Mouse (Mus musculus): ENCODE measurements around the gene P3h4.

Gene P3h4

GRCm38 (mm10) chr11:100408835-100409462 is 5.7 kb downstream of the P3h4 start:
- DNase-seq (ENCODE audit: low spot score in 2 of 2) = no peak

DNA sequence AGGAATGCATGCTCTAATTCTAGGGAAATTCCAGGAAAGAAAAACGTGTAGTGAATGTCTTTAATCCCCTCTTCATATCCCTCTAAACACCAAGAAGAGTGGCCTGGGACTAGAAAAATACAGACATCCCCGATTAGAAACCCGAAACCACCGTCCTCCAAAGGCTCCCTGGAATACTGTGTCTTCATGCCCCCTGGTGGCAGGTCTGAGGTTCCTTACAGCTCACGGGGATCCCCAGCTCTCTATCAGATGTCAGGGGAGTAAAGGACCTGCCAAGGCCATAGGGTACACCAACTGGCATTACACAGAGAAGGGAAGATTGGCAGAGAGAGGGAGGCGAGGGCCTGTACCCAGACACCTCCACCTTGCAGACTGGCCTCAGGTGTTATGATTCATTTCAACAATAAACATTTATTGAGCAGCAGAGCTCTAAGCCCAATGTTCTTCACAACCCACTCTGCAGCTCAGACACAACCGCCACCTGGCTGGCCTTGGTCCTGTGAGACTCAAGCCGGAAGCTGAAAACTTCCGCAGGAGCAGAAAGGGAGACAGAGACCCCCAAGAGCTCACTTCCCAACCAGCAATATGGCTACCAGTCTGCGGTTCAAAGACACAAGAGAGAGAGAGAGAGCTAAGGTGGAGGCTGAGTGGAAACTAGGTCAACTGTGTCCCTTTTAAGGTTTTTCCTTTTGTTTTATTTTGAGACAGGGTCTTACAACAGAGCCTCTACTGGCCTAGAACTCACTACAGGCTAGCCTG is 6.4 kb downstream of the P3h4 start:
- peak; percentile 45 to 76 for DNase-seq (ENCODE audit: low spot score in 2 of 2)

GRCm38 (mm10) chr11:100406995-100407705 is 7.5 kb downstream of the P3h4 start:
- DNase-seq (ENCODE audit: low spot score in 2 of 2) = no peak

- DNase-seq (ENCODE audit: low spot score in 2 of 2) = no peak
These were observed 8.4 kb downstream of the P3h4 start for GRCm38 (mm10) chr11:100406273-100406672.

DNA sequence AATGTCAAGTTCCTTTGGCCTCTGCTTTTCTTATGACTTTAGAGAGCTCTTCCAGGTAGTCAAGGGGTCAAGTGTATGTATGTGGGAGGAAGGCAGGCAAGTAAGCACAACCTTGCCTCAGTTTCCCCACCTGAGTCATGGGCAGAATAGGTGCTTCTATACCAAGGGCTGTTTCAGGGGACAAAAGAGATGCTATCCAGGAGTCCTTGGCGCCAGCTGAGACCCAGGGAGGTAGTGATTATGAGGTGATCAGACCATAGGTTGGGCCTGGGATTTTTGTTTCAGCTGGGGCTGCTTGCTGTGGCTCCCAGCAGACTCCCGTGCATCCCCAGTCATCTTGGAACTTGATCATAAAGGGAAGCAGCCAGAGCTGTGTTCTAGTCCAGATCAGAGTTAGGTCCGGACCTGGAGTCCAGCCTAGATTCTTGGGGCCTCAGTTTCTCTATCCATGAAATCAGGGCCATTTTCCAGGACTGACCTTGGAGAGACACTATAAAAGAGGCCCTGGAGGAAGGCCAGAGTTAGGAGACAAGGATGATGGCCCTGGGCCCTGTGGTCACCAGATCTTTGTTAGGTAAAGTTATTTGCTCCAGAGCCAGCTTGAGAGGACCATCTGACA is 10.1 kb downstream of the P3h4 start:
- no peak for DNase-seq (ENCODE audit: low spot score in 2 of 2)

DNA sequence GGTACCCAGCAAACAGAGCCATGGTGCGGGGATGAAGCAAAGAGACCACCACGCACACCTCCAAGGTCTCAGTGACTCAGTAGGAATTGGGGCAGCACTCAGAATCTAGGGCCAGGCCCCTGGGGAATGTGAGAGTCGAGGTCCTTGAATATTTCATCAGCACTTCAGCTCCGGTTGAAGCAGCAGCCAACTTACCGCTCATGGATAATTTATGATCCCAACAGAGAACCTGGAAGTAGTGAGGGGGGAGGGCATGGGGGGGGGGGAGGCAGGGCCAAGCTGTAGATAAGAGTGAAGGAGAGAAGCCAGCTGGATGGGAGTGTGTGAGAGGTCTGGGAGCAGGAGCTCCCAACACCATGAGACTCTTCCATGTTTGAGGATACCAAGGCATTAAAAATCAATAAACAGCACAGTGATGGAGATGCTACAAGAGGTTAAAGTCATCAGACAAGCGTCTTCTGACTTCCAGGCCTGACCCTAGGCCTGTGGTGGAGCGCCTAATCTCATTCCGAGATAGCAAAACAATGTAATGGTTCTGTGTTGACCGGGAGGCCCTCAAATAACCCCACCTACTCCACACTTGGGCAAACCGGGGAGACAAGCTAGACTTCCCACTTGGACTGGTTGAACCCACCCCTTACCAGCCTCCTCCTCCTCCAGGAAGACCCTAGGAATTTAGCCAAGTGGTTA is 11.0 kb downstream of the P3h4 start:
- DNase-seq (ENCODE audit: low spot score in 2 of 2) = no peak

DNA sequence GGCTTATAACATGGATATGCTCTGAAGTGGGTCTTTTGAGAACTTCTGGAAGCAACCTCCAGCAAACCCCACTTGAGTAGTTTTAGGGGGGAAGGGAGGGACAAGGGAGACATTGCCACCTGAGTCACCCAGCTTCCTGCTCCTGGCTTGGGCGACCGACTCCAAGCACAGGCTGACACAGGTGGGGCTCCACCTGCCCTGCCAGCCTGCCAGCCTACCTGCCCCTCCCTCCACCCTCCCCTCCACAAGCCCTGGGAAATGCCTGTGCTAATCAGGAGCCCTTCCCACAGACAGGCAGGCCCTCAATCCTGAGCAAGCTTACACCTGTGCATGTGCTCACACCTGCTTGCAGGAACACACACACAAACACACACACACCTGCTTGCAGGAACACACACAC is 12.0 kb downstream of the P3h4 start:
- no peak for DNase-seq (ENCODE audit: low spot score in 2 of 2)

DNA sequence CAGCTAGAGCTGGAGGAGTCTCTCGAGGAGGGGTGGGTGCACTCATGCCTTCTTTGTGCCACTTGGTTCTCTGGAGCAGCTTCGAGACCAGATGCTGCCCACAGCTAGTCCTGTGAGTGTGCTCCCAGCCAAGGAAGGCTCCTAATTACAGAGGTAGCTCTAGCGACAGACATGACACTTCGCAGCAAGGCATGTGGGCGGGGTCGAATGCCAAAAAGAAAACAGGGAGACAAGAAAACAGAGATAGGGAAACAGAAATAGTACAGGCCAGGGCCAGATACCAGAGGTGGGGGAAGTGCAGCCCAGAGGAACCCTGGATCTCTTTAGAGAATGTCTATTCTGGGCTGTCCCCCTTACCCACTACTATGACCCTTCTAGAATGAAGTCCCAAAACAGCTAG is 12.4 kb downstream of the P3h4 start:
- DNase-seq (ENCODE audit: low spot score in 2 of 2) = no peak

GRCm38 (mm10) chr11:100400842-100401241 is 13.8 kb downstream of the P3h4 start:
- no peak for DNase-seq (ENCODE audit: low spot score in 2 of 2)

DNA sequence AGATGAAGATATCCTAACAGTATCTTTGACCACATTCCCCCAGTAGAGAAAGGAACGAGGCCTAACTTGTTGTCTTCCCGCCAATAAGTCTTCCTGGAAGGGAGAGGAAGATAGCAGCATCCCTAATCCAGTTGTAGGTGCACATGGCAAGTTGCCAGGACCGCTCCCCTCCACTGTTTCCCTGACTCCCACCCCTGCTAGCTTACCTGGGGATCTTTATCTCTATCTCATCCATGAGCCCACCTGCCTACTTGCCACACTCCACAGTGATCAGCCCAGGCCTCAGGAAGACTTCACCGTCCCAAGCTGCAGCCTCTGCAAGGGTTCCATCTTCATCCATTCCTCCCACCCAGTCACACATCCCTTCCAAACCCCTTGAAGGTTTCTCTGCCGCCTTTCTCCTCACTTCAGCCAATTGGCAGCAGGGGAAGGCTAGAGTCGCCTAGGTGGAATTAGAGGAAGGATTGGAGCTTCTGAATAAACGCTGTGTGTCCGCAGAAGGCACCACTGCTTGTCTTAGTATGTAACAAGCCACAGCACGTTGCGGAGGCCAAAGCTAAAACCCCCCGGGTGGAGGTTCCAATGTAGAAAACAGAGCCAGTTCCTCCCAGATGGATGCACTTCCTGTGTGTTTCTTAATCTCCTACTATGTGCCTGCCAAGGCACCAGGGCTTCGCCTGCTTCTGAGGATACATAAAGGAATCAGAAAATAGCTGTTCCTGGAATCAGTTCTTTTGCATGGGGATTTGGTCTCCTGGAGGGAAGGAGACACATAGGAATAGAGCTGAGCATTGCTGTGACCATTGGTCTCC is 14.7 kb downstream of the P3h4 start:
- no peak for DNase-seq (ENCODE audit: low spot score in 2 of 2)

GRCm38 (mm10) chr11:100399320-100399719 is 15.3 kb downstream of the P3h4 start:
- no peak for DNase-seq (ENCODE audit: low spot score in 2 of 2)

- DNase-seq (ENCODE audit: low spot score in 2 of 2) = no peak
These were observed 16.1 kb downstream of the P3h4 start for GRCm38 (mm10) chr11:100398517-100398916.

- peak; percentile 94 to 95 for DNase-seq (ENCODE audit: low spot score in 2 of 2)
These were observed 16.8 kb downstream of the P3h4 start, which contains the start of gene Jup for GRCm38 (mm10) chr11:100397600-100398389. TSS of gene Jup (minus strand) at chr11:100397763.

DNA sequence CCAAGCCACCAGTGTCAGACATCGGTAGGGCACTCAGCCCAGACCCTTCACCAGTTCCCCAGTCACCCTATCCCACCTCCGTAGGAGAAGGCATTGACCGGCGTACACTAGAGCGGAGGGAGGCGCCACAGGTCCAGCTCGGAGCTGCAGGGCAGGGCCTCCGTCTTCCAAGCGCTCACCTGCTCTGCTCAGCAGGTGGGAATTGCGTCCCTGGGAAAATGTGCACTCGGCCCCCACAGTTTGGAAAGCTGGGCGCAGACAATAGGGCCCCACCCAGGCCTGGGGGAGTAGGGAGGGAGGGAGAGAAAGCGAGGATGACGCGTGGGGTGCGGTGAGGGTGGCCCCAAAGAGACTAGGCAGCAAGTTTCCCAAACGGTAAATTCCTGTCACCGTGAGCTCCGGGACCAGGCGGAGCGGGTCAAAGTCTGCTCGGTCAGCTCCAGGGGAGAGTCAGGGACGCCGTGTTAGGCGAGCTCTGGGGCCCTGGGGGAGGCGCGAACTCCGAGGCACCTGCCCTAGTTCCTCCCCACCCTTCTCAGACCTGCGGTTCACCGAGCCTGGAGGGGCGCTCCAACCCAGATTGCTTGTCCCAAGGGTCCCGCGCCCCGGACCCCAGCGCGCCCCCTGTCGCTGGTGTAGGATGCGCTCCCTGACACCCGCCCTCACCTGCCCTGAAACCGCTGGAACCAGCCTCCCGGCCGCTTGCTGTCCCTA is 17.6 kb downstream of the P3h4 start:
- peak in 1 of 2 experiments; percentile 82 for DNase-seq (ENCODE audit: low spot score in 2 of 2)

DNA sequence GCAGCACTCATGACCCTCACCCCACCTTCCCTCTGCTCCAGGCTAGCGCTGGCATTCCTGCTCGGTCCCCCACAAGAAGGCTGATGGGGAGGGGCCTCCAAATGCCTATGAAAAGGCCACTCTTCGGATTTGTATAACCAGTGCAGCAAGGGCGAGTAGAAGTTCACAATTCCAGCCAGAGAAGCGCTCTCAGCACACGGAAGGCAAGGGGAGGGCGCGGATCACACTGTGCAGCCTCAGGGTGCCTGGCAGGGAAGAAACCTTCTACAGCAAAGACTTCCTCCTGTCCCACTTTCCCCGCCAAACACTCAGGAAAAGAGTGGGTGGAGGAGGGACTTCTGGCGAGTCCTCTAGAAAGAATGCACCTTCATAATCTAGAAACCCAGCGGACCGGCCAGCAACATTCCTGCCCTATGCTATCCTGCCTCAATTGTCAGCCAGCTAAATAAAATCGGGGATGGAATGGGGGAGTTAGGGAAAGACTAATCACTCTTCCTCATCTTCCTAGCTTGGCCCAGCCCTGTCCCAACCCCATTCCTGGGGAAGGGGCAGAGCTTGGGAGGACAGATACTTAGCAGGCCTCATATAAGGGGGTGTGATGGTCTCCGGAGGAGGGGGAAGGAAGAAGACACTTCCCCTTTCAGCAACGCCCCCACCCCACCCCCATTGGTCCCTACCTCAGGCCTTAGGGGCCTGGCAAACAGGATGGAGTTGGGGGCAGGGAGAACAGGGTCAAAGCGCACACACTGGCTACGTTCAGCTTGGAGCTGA is 18.6 kb downstream of the P3h4 start:
- DNase-seq (ENCODE audit: low spot score in 2 of 2) = no peak

DNA sequence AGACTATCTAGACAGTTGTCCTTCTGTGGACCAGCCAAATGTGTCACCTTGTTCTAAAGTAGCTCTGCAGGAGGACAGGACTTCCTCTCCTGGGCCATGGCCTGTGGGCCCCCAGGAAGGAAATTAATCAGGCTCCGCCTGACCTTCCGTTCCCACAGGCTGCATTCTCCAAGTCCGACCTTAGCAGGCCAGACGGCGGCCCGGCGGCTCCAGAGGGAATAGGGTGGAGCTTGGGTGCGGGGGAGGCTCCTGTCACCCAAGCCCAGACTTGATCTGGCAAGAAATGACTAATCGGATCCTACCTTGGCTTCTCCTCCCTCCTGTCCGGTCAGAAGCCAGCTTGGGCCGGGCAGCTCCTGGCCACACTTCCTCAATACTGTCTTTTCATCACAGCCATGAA is 19.4 kb downstream of the P3h4 start:
- DNase-seq (ENCODE audit: low spot score in 2 of 2) = no peak

DNA sequence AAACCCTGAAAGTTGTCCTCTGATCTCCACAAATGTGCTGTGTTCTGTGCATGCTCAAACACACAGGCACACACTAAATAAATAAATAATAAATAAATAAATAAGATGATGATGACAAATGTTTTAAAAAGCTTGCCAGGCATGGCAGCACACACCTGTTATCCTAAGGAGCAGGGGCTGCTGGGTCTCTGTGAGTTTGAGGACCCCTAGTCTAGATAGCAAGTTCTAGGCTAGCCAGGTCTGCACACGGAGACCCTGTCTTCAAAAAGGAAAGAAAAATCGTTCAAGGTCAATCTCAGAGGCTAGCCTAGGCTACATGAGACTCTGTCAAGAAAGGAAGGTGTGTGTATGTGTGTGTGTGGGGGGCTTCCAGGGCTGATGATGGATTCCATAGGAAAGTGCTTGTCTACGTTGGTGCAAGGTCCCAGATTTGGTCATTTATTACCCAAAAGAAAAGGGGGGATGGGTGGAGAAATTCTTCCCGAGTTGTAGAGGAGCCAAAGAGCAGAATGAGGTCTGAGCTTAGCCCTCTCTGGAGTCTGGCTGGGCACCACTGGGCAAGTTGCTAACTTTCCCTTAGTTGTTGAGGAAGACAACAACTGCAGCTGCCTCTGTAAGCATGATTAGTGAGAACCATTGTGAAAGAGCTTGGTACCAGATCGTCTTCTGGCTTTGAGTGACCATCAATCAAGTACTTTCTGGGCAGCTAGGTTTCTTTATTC is 20.1 kb downstream of the P3h4 start:
- DNase-seq (ENCODE audit: low spot score in 2 of 2) = no peak

DNA sequence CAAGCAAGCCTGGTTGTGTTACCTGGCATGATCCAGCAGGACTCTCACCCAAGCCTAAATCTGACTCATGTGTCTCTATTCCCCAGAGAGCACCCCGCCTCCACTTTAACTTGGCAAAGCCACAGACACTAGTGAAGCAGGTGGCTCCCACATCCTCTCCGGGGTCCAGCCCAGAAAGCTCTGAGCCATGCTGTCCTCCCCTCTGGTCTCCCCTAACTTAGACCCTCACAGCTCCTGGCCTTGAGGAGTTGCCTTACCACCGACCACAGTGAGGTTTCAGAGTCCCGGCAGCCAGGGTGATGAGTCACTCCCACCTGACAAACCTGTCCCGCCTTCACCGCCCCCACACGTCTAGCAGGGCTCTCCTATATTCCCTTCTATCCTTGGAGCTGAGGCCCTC is 20.9 kb downstream of the P3h4 start:
- DNase-seq (ENCODE audit: low spot score in 2 of 2) = no peak
